Mouse (Mus musculus) cerebellum, adult 9-10 months (tissue): ENCODE data around the gene Tekt1.
"Not testable (repeated sequence)": the region's sequence is repeated elsewhere in the genome, so short reads cannot be mapped to it uniquely, and the experiment has no call there.

Source experiments
- DNase-seq: peaks from one replicate; pipeline ENCODE4 v3.0.0; 2022

The Tekt1 gene

DNA sequence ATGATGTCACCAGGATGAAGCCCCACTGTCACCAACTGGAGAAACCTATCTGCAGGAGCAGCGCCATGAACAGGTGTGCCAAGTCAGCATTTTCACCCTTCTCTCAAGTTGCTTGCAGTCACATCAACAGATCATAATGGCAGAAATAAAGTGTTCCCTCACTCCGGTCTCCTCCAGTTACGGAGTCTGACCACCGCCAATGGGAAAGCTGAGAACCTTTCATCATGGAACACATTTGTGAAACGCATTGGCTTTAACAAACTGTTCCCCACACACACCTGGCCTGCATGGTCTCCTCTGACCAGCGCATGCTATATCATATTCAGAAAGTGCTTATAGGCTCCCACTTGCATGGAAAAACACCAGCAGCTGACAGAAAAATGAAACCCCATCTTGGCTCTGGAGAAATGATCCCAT, 25.9 kb upstream of the Tekt1 start:
- DNase-seq: no peak

DNA sequence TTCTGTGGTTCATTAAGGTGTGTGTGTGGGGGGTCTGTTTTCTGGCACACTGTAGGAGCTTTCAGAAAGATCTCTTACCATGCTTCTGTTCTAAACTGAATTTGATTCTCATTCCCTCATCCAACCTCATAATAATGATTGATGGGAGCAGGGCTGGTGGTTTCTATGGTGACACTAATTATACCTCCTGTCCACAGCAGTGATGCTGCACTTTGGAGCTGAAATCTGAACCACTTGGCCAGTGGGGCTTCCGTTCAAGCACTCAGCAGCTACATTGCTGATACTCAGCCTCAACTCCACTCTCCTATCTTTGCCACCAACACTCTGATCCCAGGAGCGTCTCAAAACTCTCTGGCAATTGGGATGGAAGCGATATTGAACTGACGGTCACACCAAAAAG, 17.1 kb upstream of the Tekt1 start:
- DNase-seq: no peak

DNA sequence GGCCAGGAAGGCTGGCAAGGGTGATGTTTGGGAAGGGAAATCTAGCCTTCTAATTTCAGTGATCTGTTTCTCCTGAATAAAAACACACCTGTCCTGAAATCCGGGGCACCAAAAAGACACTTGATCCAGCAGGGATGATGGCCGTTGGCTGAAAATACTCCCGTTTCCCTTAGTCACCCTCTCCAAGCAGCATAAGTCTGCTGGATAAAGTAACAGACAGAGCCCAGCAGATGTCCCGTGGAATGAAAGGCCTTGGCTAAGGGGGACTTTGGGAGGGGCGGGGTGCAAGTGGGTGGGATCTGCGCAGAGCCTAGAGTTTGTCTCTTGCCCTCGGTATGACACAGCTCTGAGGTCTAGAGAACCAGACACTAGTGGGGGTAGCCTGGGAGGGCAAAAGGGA, 16.0 kb upstream of the Tekt1 start:
- DNase-seq: no peak

DNA sequence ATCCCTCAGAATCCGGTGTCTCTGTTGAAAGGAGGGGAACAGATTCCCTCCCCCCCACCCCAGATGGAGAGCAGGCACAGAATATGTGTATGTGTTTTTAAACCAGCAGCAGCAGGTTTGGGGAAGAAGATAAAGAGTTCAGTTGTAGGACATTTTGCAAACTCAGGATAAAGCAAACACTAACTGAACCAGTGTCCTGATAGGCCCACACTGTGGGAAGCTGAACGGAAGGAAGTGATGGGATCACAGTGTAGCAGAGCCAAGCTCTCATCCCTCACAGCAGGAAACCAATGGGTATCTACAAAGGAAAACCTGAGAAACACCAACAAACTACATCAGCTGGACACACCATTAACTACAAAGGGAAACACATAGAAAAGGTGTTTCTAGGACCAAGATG, 14.3 kb upstream of the Tekt1 start:
- no peak for DNase-seq

DNA sequence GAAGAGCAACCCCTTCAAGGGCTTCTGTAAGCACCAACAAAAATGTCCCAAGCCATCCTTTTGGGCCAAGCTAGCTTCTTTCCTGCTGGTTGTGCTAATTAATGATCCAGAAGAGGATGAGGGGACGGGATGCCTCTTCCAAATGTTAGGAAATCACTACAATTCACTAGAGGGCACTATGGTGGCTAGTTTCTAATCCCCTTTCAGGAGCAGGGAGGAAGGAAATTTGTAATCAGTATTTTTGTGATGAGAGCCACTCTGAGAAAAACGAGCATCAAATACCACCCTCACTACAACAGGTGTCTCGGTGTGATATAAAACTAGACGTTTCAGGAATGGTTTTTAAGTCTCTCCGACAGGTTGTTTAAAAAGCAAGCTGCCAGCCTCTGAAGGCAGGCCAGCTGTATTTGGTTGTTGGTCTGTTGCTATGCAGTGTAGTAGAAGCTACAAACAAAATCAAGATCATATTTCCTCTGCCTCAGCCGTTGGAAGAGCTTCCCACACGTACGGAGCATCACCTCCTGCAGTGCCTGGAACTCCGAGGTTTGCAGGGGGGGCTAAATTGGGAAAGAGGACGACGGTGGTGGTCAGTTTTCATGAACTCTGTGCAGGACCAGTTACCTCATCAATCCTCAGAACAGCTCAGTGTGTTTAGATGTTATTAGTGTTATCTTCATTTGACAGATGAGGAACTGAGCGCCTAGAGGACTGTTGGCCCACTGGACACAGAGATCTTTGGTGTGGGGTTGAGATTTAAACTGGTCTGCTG, 7.8 kb upstream of the Tekt1 start:
- no peak for DNase-seq

DNA sequence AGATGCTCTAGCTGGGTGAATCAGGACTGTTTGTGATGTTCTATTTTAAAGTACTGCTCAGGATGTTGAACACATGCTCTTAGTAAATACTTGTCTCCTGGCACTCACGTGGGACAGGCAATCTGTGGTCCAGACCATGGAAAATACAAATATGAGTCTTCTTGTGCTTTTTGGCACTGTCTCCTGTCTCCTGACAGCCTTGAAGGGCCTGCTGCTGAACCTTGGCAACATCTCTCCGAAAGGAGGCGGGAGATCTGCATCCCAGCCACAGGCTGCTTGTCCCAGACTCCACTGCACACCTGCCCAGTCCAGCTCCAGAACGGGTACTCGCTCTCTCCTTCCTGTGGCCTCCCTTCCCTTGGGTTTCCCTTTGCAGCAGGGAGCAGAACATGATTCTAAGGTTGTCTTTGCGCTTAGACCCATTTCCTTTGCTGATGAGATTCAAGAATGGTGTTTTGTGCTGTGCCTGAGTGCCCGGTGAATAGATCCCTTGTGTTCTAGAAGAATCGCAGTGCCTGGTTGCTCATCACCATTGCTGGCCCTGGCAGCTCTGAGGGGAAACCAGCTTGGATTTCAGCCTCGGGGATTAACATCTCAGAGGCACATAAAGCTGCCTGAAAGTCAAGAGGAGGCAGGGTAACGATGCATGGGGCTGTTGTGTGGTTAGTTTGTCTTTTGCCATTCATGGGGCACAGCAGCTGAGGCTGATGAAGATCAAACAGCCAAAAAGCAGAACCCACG, 5.9 kb upstream of the Tekt1 start:
- no peak for DNase-seq

DNA sequence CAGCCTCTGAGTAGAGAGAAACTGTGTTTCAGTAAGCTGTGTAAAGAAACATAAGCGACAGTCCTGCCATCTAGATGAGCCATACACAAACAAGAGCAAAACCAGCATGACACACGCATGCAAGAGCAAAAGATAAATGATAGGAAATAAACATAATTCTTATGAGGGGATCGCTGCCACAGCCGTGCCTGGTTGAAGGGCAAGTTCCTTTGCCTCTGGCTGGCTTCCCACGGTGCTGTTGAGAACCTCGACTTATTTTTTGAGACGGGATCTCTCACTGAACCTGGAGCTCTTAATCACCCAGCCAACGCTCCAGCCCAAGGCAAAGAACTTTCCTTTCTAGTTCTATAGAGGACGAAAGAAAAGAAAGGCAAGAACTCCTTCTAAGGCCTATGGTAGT, 3.9 kb upstream of the Tekt1 start:
- DNase-seq: no peak

DNA sequence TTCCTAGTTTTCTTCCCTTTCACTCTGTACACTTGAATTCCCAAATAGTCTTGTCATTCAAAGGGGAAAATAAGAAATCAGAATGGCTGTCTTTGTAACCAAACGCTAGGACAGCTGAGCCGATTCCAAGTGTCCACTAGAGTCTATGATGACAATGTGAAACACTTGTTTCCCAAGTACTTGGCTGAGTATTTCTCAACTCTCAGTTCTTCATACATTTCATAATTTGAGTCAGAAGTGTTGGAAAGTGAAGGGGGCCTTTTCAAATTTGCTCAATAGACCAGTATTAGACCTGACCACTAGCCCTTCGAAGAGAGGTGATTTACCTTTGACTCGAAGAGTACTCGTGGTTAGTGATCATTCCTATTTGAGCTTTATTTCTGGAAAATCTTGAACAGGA, 2.3 kb upstream of the Tekt1 start:
- no peak for DNase-seq

DNA sequence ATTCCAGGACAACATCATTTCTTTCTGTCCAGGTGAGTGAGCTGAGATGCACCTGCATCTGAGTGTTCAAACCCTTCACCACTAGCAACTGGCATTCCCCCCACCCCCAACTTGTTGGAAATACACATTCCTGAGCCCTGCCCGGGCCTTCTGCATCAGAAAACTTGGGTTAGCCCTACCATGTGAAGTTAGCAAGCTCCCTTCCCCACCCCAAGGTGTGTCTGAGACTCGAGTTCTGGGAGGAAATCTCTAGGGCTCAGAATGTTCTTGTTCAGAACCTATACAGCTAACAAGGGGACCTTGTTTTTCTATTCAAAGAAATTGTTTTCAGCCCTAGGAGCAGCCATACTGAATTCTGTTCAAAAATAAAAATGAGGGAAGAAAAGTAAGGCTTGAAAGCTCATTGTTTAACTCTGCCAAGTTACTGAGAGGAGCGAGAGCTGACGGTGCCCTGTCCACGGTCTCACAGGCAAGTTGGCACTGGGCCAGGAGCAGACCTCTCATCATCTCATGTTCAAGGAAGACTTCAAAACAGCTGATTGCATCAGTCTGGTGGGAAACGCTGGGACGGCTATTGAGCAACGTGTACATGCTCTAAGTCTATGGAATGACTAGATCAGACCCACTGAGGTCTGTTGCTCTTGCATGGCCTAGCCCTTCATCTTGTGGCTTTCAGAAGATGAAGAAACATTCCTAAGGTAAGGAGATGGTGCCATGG, 1.4 kb upstream of the Tekt1 start:
- DNase-seq: no peak

DNA sequence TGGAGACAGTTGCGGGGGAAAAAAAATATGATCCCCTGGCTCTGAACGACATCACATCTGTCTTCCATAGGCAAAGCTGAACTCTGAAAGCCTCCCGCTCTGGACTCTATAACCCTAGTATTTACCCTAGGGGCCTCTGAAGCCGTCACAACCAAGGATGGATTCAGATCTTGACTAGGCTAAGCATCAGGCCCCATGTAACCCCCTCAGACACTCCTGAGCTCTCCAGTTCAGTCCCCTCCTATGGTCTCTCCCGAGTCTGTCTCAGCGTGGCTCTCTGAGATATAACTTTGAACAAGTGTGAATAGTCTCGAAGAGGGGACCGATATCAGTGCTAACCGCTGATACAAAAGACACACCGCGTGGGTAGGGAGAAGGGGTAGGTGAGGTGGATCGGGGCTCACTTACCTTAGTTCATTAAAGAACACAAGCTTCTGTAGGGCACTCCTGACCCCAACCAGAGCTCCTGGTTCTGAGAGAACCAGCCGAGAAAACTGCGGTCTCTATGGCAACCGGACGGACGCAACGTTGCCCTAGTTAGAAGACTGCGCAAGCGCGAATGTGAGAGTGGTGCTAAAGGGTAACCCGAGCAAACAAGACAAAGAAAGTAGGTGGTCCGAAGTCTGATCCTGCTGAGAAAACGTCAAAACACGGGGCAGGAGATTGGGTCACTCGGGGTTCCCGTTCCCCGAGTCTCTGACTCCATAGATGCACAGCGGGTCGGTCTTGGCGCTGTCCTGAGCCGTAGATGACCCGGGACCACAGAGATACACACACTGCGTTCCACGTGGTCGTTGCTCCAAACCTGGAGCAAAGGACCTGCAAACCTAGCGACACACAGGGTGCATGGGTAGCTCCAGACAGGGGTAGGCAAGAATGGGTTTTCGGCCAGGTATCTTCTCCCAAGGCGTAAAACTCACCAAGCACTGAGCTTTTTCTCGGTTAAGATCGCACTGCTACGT, 576 bp downstream of the Tekt1 start:
- DNase-seq: peak; percentile 48

DNA sequence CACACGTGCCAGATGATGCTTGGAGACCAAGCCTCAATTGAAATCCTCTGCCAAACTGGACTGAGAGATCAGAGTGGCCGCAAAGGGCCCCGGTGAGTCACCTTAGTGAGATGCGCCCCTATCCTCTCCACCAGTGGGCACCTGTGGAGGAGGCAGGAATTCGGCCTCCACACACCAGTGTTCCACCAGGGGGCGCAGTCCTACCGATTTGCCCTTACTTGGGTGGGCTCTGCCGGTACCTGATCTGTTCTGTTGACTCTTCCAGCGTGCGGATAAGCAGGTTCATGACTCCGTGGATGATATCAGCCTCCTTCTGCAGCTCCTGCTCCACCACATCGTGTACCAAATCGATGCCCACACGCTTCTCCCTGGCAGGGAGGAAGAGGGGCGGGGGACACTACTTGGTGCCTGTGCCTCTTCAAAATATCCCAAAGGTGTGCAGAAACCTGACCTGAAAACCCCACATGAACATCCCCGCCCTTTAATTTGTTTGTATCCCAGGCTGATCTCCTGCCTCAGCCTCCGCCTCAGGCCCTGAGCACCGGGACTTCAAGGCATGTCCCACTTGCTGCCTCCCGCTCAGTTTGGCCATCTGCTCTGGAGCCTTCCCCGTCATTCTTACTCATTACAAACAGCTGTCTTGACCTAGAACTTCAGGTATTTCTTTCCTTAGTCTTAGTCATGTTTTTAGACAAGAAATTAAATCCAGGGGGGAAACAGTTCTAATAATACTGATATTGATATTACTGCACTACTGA, 7.1 kb downstream of the Tekt1 start:
- DNase-seq: peak; percentile 44

DNA sequence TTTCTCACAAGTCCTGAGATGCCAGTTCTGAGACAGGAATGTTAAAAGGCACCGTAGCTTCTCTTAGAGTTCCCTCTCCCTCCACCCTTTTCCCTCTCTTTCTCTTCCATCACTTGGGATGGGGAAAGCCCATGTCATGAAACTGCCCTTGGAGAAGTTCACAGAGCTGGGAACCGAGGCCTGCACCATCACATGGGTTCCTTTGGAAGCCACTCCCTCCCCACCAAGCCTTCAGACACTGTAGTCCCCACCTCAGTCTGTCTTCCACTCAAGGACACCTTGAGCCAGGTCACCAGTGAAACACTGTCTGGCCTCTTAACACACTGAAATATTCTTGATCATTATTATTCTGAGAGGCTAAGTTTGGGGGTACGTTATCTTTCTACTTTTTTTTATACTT, 9.1 kb downstream of the Tekt1 start:
- no peak for DNase-seq

DNA sequence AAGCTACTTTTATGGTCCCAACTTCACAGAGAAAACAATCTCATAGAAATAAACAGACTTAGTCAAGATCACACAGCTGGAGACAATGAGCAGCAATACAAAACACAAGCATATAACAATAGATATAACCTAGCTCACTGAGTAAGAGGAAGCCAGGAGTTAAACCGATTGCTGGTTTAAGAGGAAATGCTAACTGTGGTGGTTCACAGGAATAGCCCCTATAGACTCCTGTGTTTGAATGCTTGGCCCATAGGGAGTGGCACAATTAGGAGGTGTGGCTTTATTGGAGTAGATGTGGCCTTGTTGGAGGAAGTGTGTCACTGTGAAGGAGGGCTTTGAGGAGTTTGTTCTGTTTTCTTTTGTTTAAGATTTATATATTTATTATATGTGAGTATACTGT, 10.0 kb downstream of the Tekt1 start:
- no peak for DNase-seq

DNA sequence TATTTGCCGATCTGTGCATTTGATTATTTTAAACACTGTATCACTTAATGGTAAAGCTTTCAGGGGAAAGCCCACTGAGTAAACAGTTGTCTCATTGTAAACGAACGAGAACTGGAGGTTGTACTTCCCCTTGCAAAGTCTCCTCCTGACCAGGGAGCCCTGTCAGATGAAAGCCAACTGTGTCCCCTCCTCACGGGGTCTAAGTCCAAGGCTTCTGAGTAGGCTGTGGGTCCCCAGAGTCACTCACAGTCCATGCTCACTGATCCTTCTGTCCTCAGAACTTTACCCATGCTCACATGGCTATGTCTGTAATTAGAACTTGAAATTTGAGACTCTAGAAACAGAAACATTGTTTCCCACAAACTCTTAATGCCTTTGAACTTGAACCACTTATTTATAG, 12.6 kb downstream of the Tekt1 start:
- no peak for DNase-seq

DNA sequence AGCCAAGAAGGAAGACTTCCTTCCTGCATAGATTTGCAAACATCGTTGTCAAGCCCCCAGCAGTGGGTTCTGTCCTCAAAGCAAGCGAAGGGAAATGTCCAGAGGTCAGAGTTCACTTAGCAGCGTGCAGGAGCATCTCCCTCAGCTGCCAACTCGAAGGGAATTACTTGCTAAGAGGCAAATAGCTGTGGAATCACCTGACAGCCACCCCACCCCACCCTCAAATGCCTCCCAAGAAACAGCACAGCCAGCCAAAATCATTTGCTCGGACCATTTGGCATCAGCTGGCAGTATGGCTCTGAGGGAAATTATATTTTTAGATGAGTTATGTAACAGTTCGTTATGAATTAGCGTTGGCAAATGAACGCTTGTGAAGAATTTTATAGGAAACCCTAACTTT, 13.2 kb downstream of the Tekt1 start:
- peak; percentile 82 for DNase-seq

DNA sequence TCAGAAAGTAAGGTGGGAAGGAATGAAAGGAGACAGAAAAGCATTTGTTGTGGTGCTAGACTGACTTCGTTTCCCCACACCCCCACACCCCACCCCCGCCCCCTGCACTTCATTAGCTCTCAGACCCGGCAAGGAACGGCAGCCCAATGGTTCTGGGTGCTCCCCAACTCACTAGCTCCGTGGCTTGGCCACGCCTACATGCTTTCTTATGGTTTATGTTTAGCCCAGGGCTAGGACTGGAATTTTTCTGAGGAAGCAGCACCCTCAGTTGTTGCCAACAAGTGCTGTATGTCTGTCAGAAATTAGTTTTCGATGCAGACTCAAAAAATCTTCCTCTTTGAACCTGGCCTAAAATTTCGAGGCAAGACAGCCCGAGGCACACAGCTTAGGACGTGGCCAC, 13.7 kb downstream of the Tekt1 start:
- DNase-seq: no peak

DNA sequence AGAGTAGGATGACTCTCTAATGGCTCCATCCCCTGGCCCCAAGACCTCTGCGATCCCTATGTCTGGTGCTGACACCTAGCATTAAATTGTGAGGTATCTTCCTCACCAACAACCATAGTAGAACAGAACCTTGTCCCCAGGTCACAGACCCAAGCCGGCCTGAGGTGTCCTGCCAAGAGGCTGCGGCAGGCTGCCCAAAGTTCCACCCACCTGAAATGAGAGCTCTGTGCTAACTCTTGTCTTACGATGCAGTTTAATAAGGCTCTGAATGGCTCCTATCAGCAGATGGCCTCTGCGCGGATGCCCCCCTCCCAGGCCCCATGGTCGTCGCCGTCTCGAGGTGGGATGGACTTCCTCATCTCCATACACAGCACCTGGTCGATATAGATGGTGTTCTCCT, 17.8 kb downstream of the Tekt1 start:
- DNase-seq: no peak

DNA sequence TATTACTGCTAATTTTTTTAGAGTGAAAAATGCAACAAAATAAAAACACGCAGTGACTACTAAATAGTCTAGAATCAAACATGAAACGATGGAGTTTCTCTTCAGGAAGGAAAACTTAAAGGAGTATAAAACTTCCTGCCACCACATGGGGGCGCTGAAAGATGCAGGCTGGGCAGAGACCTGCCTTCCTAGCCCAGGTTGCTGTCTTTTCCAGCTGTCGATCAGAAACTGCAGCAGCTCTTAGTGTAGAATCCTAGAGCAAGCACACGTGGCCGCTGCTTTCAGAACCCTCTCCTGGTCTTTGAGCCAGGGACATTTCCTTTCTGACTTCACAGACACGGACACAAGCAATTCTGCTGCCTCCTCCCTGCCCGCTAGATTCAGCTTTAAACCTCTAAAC, 18.3 kb downstream of the Tekt1 start:
- no peak for DNase-seq

DNA sequence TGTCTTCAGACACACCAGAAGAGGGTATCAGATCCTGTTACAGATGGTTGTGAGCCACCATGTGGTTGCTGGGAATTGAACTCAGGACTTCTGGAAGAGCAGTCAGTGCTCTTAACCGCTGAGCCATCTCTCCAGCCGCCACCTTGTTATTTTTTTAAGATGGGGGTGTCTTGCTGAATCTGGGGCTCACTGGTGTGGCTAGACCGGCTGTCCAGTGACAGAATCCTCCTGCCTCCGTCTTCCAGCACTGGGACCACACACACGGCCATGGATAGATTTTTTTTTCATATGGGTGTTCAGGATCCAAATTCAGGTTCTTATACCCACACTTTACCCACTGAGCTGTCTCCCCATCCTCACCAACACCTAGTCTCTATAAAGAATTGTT, 19.0 kb downstream of the Tekt1 start:
- DNase-seq: not testable (repeated sequence)

DNA sequence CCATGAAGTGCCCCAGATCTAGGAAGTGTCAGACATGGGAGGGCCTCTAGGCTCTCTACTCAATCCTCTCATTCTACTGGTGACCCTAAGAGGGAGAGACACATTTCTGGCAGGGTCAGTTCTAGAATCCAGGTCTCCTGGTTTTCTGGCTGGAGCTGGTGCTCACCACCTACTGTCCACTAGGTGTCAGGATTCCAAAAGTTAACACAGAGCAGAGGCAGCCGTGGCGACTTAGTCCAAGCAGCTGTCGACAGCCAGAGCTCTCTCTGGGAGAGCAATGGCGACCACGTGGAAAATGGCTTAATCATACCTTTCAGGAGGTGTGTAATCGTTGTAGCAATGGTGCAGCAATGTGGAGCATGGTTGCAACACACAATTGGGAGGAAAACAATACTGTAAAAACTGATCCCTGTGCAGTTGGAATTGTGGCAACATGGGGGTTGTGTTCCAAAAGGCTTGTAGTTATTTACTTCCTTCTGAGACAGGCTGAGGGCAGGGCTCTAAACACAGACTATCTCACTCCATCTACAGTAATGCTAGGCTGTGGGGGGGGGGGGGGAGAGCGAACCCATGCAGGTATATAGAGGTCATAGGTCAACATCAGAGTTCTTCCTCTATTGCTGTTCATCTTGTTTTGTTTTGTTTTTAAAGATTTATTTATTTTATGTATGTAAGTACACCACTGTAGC, 19.5 kb downstream of the Tekt1 start:
- peak; percentile 68 for DNase-seq

DNA sequence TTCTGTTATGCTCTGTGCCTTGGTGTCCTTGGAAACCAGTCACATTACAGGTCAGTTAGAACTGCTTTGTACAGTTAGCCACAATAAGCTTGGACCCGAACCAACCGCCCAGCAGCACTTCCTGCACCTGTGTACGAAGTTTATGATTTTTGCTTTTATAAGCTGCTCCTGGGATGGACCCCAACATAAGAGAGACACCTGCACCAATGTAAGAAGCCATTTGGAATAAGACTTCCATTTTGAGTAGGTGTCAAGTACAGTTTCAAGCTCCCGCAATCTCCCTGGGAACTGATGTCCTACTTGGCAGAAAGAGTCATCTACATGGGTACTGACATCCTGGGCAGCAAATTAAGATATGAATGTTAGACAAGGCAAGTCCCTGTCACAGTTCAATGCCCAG, 22.5 kb downstream of the Tekt1 start:
- DNase-seq: no peak
